In genomic region chr13:12369930-12370329, GRCm38 (mm10) we compare ENCODE assay signal across 13 mouse cellular contexts. TPM values are rescaled to one million over a fixed set of nuclear protein-coding genes. Genes with fewer than 3 reads are reported as not detected.
A peak's percentile ranks its signal among the peaks of the same experiment; 100 is the strongest.
DNase-seq lines count a peak whose midpoint lies in the region; ATAC-seq lines count a peak whose summit lies in the region.
"Had no signal": no experiment of that assay in that cellular context is flagged by ENCODE, and none has a peak within 500 bp of the region (broad histone marks: within the 10 kb centered on the region; RNA-seq: fewer than 3 reads in every experiment).

No protein-coding gene starts in this region.

- no peak for ATAC-seq in kidney, embryonic 16.5 days (ENCODE audit: low FRiP score, low TSS enrichment)
- peak; percentile 53; the same call in 1 of the 2 replicates for ATAC-seq in heart, embryonic 13.5 days (ENCODE audit: extremely low read depth, insufficient number of reproducible peaks, low FRiP score, low TSS enrichment)
- ATAC-seq in limb, embryonic 15.5 days (ENCODE audit: insufficient number of reproducible peaks, low FRiP score, low TSS enrichment, low read depth), result 0 out of 2 replicates have a peak, but pooled peaks have one; percentile 48
- ATAC-seq in cerebellum, adult (ENCODE audit: insufficient number of reproducible peaks, low FRiP score, low TSS enrichment), result no peak

- no peaks in the 10 kb centered on the region for H3K36me3 ChIP-seq in kidney, embryonic 16.5 days (ENCODE audit: insufficient read depth, low read length)
- H3K36me3 ChIP-seq in heart, embryonic 13.5 days, result no peaks in the 10 kb centered on the region
- no peaks in the 10 kb centered on the region for H3K36me3 ChIP-seq in limb, embryonic 15.5 days
- H3K36me3 ChIP-seq: embryonic facial prominence, embryonic 13.5 days had no signal

- H3K9ac ChIP-seq in kidney, embryonic 16.5 days (replicated peaks; ENCODE audit: low read length), result no peak overlapping the region
- peak overlapping the region; percentile 60 for H3K9ac ChIP-seq in heart, embryonic 13.5 days
- H3K9ac ChIP-seq in limb, embryonic 15.5 days, result no peak overlapping the region
- H3K9ac ChIP-seq: embryonic facial prominence, embryonic 13.5 days had no signal

- no peaks in the 10 kb centered on the region for H3K27me3 ChIP-seq in kidney, embryonic 16.5 days (ENCODE audit: insufficient read depth, low read length)
- no peaks in the 10 kb centered on the region for H3K27me3 ChIP-seq in heart, embryonic 13.5 days (replicated peaks)
- no peaks in the 10 kb centered on the region for H3K27me3 ChIP-seq in limb, embryonic 15.5 days
- H3K27me3 ChIP-seq: embryonic facial prominence, embryonic 13.5 days had no signal

- intact Hi-C loops in gastrocnemius, postnatal 14 days (cut with DNase I; ENCODE audit: low total_unique reads), result no loop called here

- H3K4me1 ChIP-seq in kidney, embryonic 16.5 days (ENCODE audit: insufficient read depth, low read length), result no peaks in the 10 kb centered on the region
- peaks cover 31% of the 10 kb centered on the region for H3K4me1 ChIP-seq in heart, embryonic 13.5 days
- no peaks in the 10 kb centered on the region for H3K4me1 ChIP-seq in limb, embryonic 15.5 days
- H3K4me1 ChIP-seq: embryonic facial prominence, embryonic 13.5 days had no signal

- peak; percentile 6 for DNase-seq in kidney, postnatal 10 days
- peak; percentile 23 for DNase-seq in gastrocnemius, postnatal 14 days
- DNase-seq in adrenal gland, postnatal 4 days (ENCODE audit: low spot score in 2 of 2), result no peak
- no peak for DNase-seq in frontal cortex, adult 2 months (ENCODE audit: extremely low spot score in 1 of 2, low spot score in 1 of 2)
- DNase-seq: kidney, postnatal 14 days; liver; lung, postnatal 14 days had no signal

- H3K4me3 ChIP-seq in kidney, embryonic 16.5 days (ENCODE audit: low read length), result no peak overlapping the region
- H3K4me3 ChIP-seq in heart, embryonic 13.5 days, result peak overlapping the region; percentile 16
- H3K4me3 ChIP-seq in limb, embryonic 15.5 days, result no peak overlapping the region
- H3K4me3 ChIP-seq: embryonic facial prominence, embryonic 13.5 days had no signal

- WGBS in kidney, embryonic 16.5 days, result 77% methylated on average over 11 of the region's 11 CpGs
- WGBS in heart, embryonic 13.5 days, result 37% methylated on average over 11 of the region's 11 CpGs
- WGBS in limb, embryonic 15.5 days, result 79% methylated on average over 11 of the region's 11 CpGs

- no peak overlapping the region for H3K4me2 ChIP-seq in kidney, embryonic 16.5 days (replicated peaks; ENCODE audit: low read depth, low read length)
- peak overlapping the region; percentile 61 for H3K4me2 ChIP-seq in heart, embryonic 13.5 days
- no peak overlapping the region for H3K4me2 ChIP-seq in limb, embryonic 15.5 days
- H3K4me2 ChIP-seq: embryonic facial prominence, embryonic 13.5 days; midbrain, embryonic 11.5 days had no signal

- H3K27ac ChIP-seq in kidney, embryonic 16.5 days (ENCODE audit: low read length), result no peak overlapping the region
- peak overlapping the region; percentile 95 for H3K27ac ChIP-seq in heart, embryonic 13.5 days (replicated peaks)
- peak overlapping the region; percentile 48; the same call in 1 of the 2 replicates for H3K27ac ChIP-seq in limb, embryonic 15.5 days
- H3K27ac ChIP-seq: embryonic facial prominence, embryonic 13.5 days had no signal

- peaks cover 3% of the 10 kb centered on the region; the same call in 1 of the 2 replicates for H3K9me3 ChIP-seq in kidney, embryonic 16.5 days (ENCODE audit: low read length)
- H3K9me3 ChIP-seq in heart, embryonic 13.5 days, result no peaks in the 10 kb centered on the region
- H3K9me3 ChIP-seq in limb, embryonic 15.5 days, result no peaks in the 10 kb centered on the region
- H3K9me3 ChIP-seq: embryonic facial prominence, embryonic 13.5 days had no signal

RNA-seq across cellular contexts. Expression of gene Heatr1, which starts 24.9 kb away (rescaled TPM):
- polyA plus RNA-seq in kidney, embryonic 16.5 days (2015; fragmentation: Nextera tagmentation; extraction: Ambion mirVana), result 19.3 and 21.0 TPM in 2 replicates
- 10 to 100 TPM; 12.2 to 13.0 TPM for total RNA-seq in gastrocnemius, postnatal 14 days (2021)
- 8.8 and 10.1 TPM in 2 replicates for polyA plus RNA-seq in heart, embryonic 13.5 days (2015; fragmentation: Nextera tagmentation; extraction: Ambion mirVana)
- polyA plus RNA-seq in limb, embryonic 15.5 days (2015; fragmentation: Nextera tagmentation; extraction: Ambion mirVana), result 13.4 and 14.2 TPM in 2 replicates
- 10 to 100 TPM; 37.7 to 40.1 TPM for total RNA-seq in adrenal gland, postnatal 4 days (2021)
- 21.7 and 24.8 TPM in 2 replicates for polyA plus RNA-seq in frontal cortex, adult 2 months (2012; rRNA removed)

RNA-seq across cellular contexts. Expression of gene Actn2, which starts 29.4 kb away (rescaled TPM):
- 8.6 and 9.8 TPM in 2 replicates for polyA plus RNA-seq in kidney, embryonic 16.5 days (2015; fragmentation: Nextera tagmentation; extraction: Ambion mirVana)
- 1,000 to 10,000 TPM; 1,554 to 1,683 TPM for total RNA-seq in gastrocnemius, postnatal 14 days (2021)
- polyA plus RNA-seq in heart, embryonic 13.5 days (2015; fragmentation: Nextera tagmentation; extraction: Ambion mirVana), result 1,324 and 1,364 TPM in 2 replicates
- 158 and 510 TPM in 2 replicates for polyA plus RNA-seq in limb, embryonic 15.5 days (2015; fragmentation: Nextera tagmentation; extraction: Ambion mirVana)
- total RNA-seq in adrenal gland, postnatal 4 days (2021), result 10 to 100 TPM; 22.6 to 76.2 TPM
- polyA plus RNA-seq in frontal cortex, adult 2 months (2012; rRNA removed), result 25.8 and 26.1 TPM in 2 replicates

Comparison
In these comparisons a context has a peak if more than half of its experiments do, and no peak if none do; other contexts are left out.
1. DNase-seq: peak in kidney, postnatal 10 days (single experiment) and gastrocnemius, postnatal 14 days (single experiment); none in adrenal gland, postnatal 4 days (0 of 2) and frontal cortex, adult 2 months (0 of 2).
2. ATAC-seq: peak in heart, embryonic 13.5 days (single experiment) and limb, embryonic 15.5 days (single experiment); none in kidney, embryonic 16.5 days (single experiment) and cerebellum, adult (single experiment).